Mouse (Mus musculus) MEL (cell line): ENCODE data around the gene Mef2b.

Experiments used
- CTCF ChIP-seq, 3 experiments: IDR thresholded peaks in 2 of 3; conservative IDR thresholded peaks in 1 of 3; 2 replicates each; pipeline ENCODE4 v1.5.1; 2011 to 2012; ENCODE audit warnings: low read length in 3 of 3, low read depth in 2 of 3, mild to moderate bottlenecking in 2 of 3, improper control_type of control experiment in 1 of 3, inconsistent platforms in 1 of 3, mixed read lengths in 1 of 3, moderate library complexity in 1 of 3; ENCODE audit not compliant: control insufficient read depth in 1 of 3, insufficient read depth in 1 of 3, poor library complexity in 1 of 3, severe bottlenecking in 1 of 3
- E2F4 ChIP-seq: IDR thresholded peaks from 2 replicates; pipeline ENCODE4 v1.6.1; 2011; ENCODE audit warnings: low read depth, low read length, improper control_type of control experiment, borderline replicate concordance
- EP300 ChIP-seq, 2 experiments: IDR thresholded peaks; 2 replicates each; pipeline ENCODE4 v1.6.1; 2011; ENCODE audit warnings: improper control_type of control experiment in 2 of 2, low read length in 2 of 2, low read depth in 1 of 2, mild to moderate bottlenecking in 1 of 2
- ETS1 ChIP-seq: IDR thresholded peaks from 2 replicates; pipeline ENCODE4 v1.6.1; 2012; ENCODE audit warnings: low read depth, mild to moderate bottlenecking, inconsistent platforms, low read length, improper control_type of control experiment, moderate library complexity
- MAFK ChIP-seq: IDR thresholded peaks from 2 replicates; pipeline ENCODE4 v1.6.1; 2011; ENCODE audit warnings: low read depth, mild to moderate bottlenecking, low read length, improper control_type of control experiment, borderline replicate concordance
- MAX ChIP-seq: IDR thresholded peaks from 2 replicates; pipeline ENCODE4 v1.6.1; 2011; ENCODE audit warnings: low read length, improper control_type of control experiment
- NELFE ChIP-seq: IDR thresholded peaks from 2 replicates; pipeline ENCODE4 v1.6.1; 2011; ENCODE audit warnings: low read depth, low read length, improper control_type of control experiment
- NRF1 ChIP-seq: IDR thresholded peaks from 2 replicates; pipeline ENCODE4 v1.6.1; 2014; ENCODE audit warnings: low read depth, mild to moderate bottlenecking, inconsistent platforms, low read length, improper control_type of control experiment, moderate library complexity; ENCODE audit not compliant: poor library complexity, insufficient read depth, severe bottlenecking
- POLR2A ChIP-seq, 2 experiments: IDR thresholded peaks; 2 replicates each; pipeline ENCODE4 v1.6.1; 2011 to 2012; ENCODE audit warnings: low read length in 2 of 2, mild to moderate bottlenecking in 2 of 2, control low read depth in 1 of 2, improper control_type of control experiment in 1 of 2, low read depth in 1 of 2, moderate library complexity in 1 of 2; ENCODE audit not compliant: control insufficient read depth in 1 of 2, insufficient read depth in 1 of 2, poor library complexity in 1 of 2
- TBP ChIP-seq: IDR thresholded peaks from 2 replicates; pipeline ENCODE4 v1.8.0; 2011; ENCODE audit warnings: low read depth, low read length, improper control_type of control experiment
- TCF12 ChIP-seq: IDR thresholded peaks from 2 replicates; pipeline ENCODE4 v1.6.1; 2014; ENCODE audit warnings: low read depth, mild to moderate bottlenecking, inconsistent platforms, low read length, improper control_type of control experiment, moderate library complexity
- ZKSCAN1 ChIP-seq: IDR thresholded peaks from 2 replicates; pipeline ENCODE4 v1.6.1; 2012; ENCODE audit warnings: low read depth, mild to moderate bottlenecking, inconsistent platforms, low read length, improper control_type of control experiment, moderate library complexity

DNA sequence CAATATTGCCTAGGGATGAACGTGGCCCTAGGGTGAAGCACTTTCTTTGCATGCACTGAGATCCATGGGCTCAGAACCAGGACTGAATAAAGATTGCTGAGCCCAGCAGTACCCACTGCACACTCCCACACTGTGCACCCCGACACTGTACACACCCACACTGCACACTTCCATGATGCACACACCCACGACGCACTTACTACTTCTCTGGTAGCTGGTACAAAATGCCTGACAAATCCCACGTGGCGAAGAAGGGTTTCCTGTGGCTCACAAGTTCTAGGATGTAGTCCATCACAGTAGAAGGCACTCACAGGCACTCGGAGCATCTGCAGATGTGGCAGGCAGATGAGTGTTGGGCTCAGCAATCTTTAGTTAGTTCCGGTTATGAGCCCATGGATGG, 14.5 kb upstream of the Mef2b start:
- TF ChIP-seq POLR2A (IDR thresholded peaks at IDR 0.05; ENCODE audit: control insufficient read depth in 1 of 2, insufficient read depth in 1 of 2, low read depth in 1 of 2, low read length in 2 of 2, poor library complexity in 1 of 2): no peak
- no peak for TF ChIP-seq NELFE
- no peak for TF ChIP-seq CTCF (IDR thresholded peaks at IDR 0.05 in 2 of 3, conservative IDR thresholded peaks at IDR 0.05 in 1 of 3; ENCODE audit: control insufficient read depth in 1 of 3, insufficient read depth in 1 of 3, low read depth in 2 of 3, low read length in 3 of 3, poor library complexity in 1 of 3, severe bottlenecking in 1 of 3)
- no peak for TF ChIP-seq MAFK
- no peak for TF ChIP-seq TBP
- no peak for TF ChIP-seq TCF12
- TF ChIP-seq ZKSCAN1: no peak
- no peak for TF ChIP-seq ETS1
- no peak for TF ChIP-seq NRF1
- TF ChIP-seq EP300 (IDR thresholded peaks at IDR 0.05; ENCODE audit: low read depth in 1 of 2, low read length in 2 of 2): no peak
- no peak for TF ChIP-seq E2F4
- TF ChIP-seq MAX: no peak
